Mouse (Mus musculus) midbrain, embryonic 10.5 days (tissue): ENCODE measurements around the gene Plpp7. TPM values are rescaled to one million over a fixed set of nuclear protein-coding genes. Genes with fewer than 3 reads are reported as not detected.

ENCODE experiments used
- DNase-seq: peaks from one replicate; pipeline ENCODE4 v3.0.0-alpha.2; 2017; ENCODE audit warnings: low spot score
- H3K27ac ChIP-seq: fragments of 300-500 bp; sonication (generic); replicated peaks from 2 replicates; pipeline ENCODE4 v1.5.1; 2016; ENCODE audit warnings: mild to moderate bottlenecking
- H3K27me3 ChIP-seq: fragments of 300-500 bp; sonication (generic); 2 replicates; pipeline ENCODE4 v1.6.1; 2016; ENCODE audit warnings: low read depth, mild to moderate bottlenecking; ENCODE audit not compliant: poor library complexity, severe bottlenecking
- H3K36me3 ChIP-seq: fragments of 300-500 bp; sonication (generic); 2 replicates; pipeline ENCODE4 v1.6.1; 2016; ENCODE audit warnings: mild to moderate bottlenecking, moderate library complexity
- H3K4me1 ChIP-seq: fragments of 300-500 bp; sonication (generic); 2 replicates; pipeline ENCODE4 v1.6.1; 2016
- H3K4me3 ChIP-seq: fragments of 300-500 bp; sonication (generic); 2 replicates; pipeline ENCODE4 v1.5.1; 2016; ENCODE audit warnings: mild to moderate bottlenecking, moderate library complexity
- H3K9me3 ChIP-seq: fragments of 300-500 bp; sonication (generic); replicated peaks from 2 replicates; pipeline ENCODE4 v1.6.1; 2016; ENCODE audit warnings: mild to moderate bottlenecking
- WGBS: fragments of 180-500 bp; shearing (Covaris S2); methylation state at CpG from one replicate; pipeline ENCODE4 v1.1.7; 2016; 5-methylcytosine and 5-hydroxymethylcytosine counted together
- microRNA-seq: library from miRNA; unstranded; fragments of <30 nt; microRNA quantifications from one replicate; pipeline ENCODE4, GENCODE M21; 2017
- polyA plus RNA-seq: library from polyadenylated mRNA; unstranded; fragments of >200 nt; fragmentation: Nextera tagmentation; extraction: Ambion mirVana; gene quantifications from 2 replicates; pipeline ENCODE4 v1.2.1, GENCODE M21; 2016

Gene Plpp7
- polyA plus RNA-seq, 1 experiment from 2014 or later: 7.1 TPM

- Histone ChIP-seq H3K9me3 (no peaks in the 10 kb centered on the region), H3K27me3 (no peaks in the 10 kb centered on the region), H3K4me1 (peaks cover 75% of the 10 kb centered on the region), H3K27ac (peak overlapping the region; percentile 100), H3K36me3 (peaks cover 2% of the 10 kb centered on the region; the same call in 1 of the 2 replicates), H3K4me3 (peak overlapping the region; percentile 96)
- no peak for DNase-seq
- WGBS: 14% methylated on average over 13 of the region's 13 CpGs
Measured at GRCm38 (mm10) chr2:32153041-32153790, 57.9 kb downstream of the Plpp7 start.

- Histone ChIP-seq H3K4me3 (peak overlapping the region; percentile 96), H3K4me1 (peaks cover 80% of the 10 kb centered on the region), H3K36me3 (peaks cover 4% of the 10 kb centered on the region; the same call in 1 of the 2 replicates), H3K9me3 (no peaks in the 10 kb centered on the region), H3K27me3 (no peaks in the 10 kb centered on the region), H3K27ac (peak overlapping the region; percentile 100)
- WGBS: 45% methylated on average over 4 of the region's 4 CpGs
- DNase-seq: no peak
Measured at GRCm38 (mm10) chr2:32153791-32154119, 58.4 kb downstream of the Plpp7 start.

GRCm38 (mm10) chr2:32154334-32154997 is 59.1 kb downstream of the Plpp7 start:
- H3K27me3 ChIP-seq: no peaks in the 10 kb centered on the region
- 25% methylated on average over 9 of the region's 9 CpGs for WGBS
- no peaks in the 10 kb centered on the region for H3K9me3 ChIP-seq
- peak overlapping the region; percentile 100 for H3K27ac ChIP-seq
- peaks cover 9% of the 10 kb centered on the region for H3K36me3 ChIP-seq
- DNase-seq: no peak
- H3K4me3 ChIP-seq: peak overlapping the region; percentile 96
- peaks cover 87% of the 10 kb centered on the region for H3K4me1 ChIP-seq

GRCm38 (mm10) chr2:32154998-32155541 is 59.7 kb downstream of the Plpp7 start:
- H3K4me1 ChIP-seq: peaks cover 90% of the 10 kb centered on the region

GRCm38 (mm10) chr2:32155614-32156013 is 60.3 kb downstream of the Plpp7 start:
- Histone ChIP-seq H3K36me3 (peaks cover 21% of the 10 kb centered on the region), H3K4me3 (peak overlapping the region; percentile 19; the same call in 1 of the 2 replicates), H3K27me3 (no peaks in the 10 kb centered on the region), H3K27ac (peak overlapping the region; percentile 100; the same call in 1 of the 2 replicates), H3K4me1 (peaks cover 84% of the 10 kb centered on the region), H3K9me3 (no peaks in the 10 kb centered on the region; the same call in 1 of the 2 replicates)
- WGBS: 72% methylated on average over 6 of the region's 6 CpGs
- no peak for DNase-seq

More at GRCm38 (mm10) chr2:32154998-32155541, 59.7 kb downstream of the Plpp7 start:
- H3K9me3 ChIP-seq: no peaks in the 10 kb centered on the region
- DNase-seq: no peak
- no peaks in the 10 kb centered on the region for H3K27me3 ChIP-seq
- H3K36me3 ChIP-seq: peaks cover 15% of the 10 kb centered on the region
- WGBS: 60% methylated on average over 7 of the region's 7 CpGs
- peak overlapping the region; percentile 100 for H3K27ac ChIP-seq
- 0 out of 2 replicates have a peak overlapping the region, but pooled peaks have one; percentile 96 for H3K4me3 ChIP-seq

GRCm38 (mm10) chr2:32156645-32157044 is 61.3 kb downstream of the Plpp7 start:
- 74% methylated on average over 10 of the region's 10 CpGs for WGBS
- no peaks in the 10 kb centered on the region for H3K27me3 ChIP-seq
- H3K4me3 ChIP-seq: peak overlapping the region; percentile 17; the same call in 1 of the 2 replicates
- peak overlapping the region; percentile 74 for H3K27ac ChIP-seq
- DNase-seq: no peak
- H3K36me3 ChIP-seq: peaks cover 31% of the 10 kb centered on the region
- H3K9me3 ChIP-seq: no peaks in the 10 kb centered on the region; the same call in 1 of the 2 replicates
- peaks cover 82% of the 10 kb centered on the region for H3K4me1 ChIP-seq

- Histone ChIP-seq H3K9me3 (no peaks in the 10 kb centered on the region; the same call in 1 of the 2 replicates), H3K4me3 (peak overlapping the region; percentile 23; the same call in 1 of the 2 replicates), H3K27me3 (no peaks in the 10 kb centered on the region), H3K4me1 (peaks cover 77% of the 10 kb centered on the region), H3K36me3 (peaks cover 38% of the 10 kb centered on the region), H3K27ac (peak overlapping the region; percentile 74)
- 36% methylated on average over 4 of the region's 4 CpGs for WGBS
- no peak for DNase-seq
Measured at GRCm38 (mm10) chr2:32157328-32157727, 62.0 kb downstream of the Plpp7 start.

GRCm38 (mm10) chr2:32158616-32159239 is 63.4 kb downstream of the Plpp7 start:
- WGBS: 72% methylated on average over 12 of the region's 12 CpGs
- Histone ChIP-seq H3K4me3 (no peak overlapping the region), H3K36me3 (peaks cover 46% of the 10 kb centered on the region), H3K9me3 (no peaks in the 10 kb centered on the region; the same call in 1 of the 2 replicates), H3K4me1 (peaks cover 72% of the 10 kb centered on the region), H3K27me3 (no peaks in the 10 kb centered on the region), H3K27ac (peak overlapping the region; percentile 18; the same call in 1 of the 2 replicates)
- no peak for DNase-seq

Small RNAs within 50 kb of the gene (microRNA-seq; reads per million reads assigned to microRNA genes)
- gene Mir7674: 1.2 reads per million

Other genes with a start within 250 kb of the Plpp7 start
- 1.2 and 1.5 TPM in 2 replicates for gene Fibcd1, start 249.5 kb upstream of the Plpp7 start, polyA plus RNA-seq
- gene Lamc3, start 208.2 kb upstream of the Plpp7 start, polyA plus RNA-seq: 12.3 and 15.7 TPM in 2 replicates
- 68.3 and 76.2 TPM in 2 replicates for gene Aif1l, start 145.4 kb upstream of the Plpp7 start, polyA plus RNA-seq
- gene Nup214, start 121.1 kb upstream of the Plpp7 start, polyA plus RNA-seq: 97.2 and 104 TPM in 2 replicates
- 1.3 and 1.6 TPM in 2 replicates for gene Fam78a, start 10.7 kb upstream of the Plpp7 start, polyA plus RNA-seq
- gene Prrc2b, start 55.6 kb downstream of the Plpp7 start, polyA plus RNA-seq: 41.5 and 57.6 TPM in 2 replicates
- 27.4 and 30.3 TPM in 2 replicates for gene Pomt1, start 141.1 kb downstream of the Plpp7 start, polyA plus RNA-seq
- 91.4 and 91.7 TPM in 2 replicates for gene Uck1, start 164.6 kb downstream of the Plpp7 start, polyA plus RNA-seq
- 16.7 and 21.1 TPM in 2 replicates for gene Golga2, start 191.9 kb downstream of the Plpp7 start, polyA plus RNA-seq
- gene Swi5, start 192.5 kb downstream of the Plpp7 start, polyA plus RNA-seq: 536 and 538 TPM in 2 replicates